Mouse (Mus musculus) heart, embryonic 15.5 days (tissue): ENCODE measurements around the gene Tifab. TPM values are rescaled to one million over a fixed set of nuclear protein-coding genes. Genes with fewer than 3 reads are reported as not detected.

Experiments
- ATAC-seq: fragments of 200-750 bp; cut with Nextera tagmentation; replicated peaks from 2 replicates; pipeline ENCODE4 v1.8.0; 2017; ENCODE audit warnings: low read depth, moderate TSS enrichment; ENCODE audit not compliant: insufficient number of reproducible peaks, insufficient read depth, low FRiP score
- H3K27ac ChIP-seq: fragments of 300-500 bp; sonication (generic); 2 replicates; pipeline ENCODE4 v1.5.1; 2015; ENCODE audit warnings: mild to moderate bottlenecking, inconsistent platforms
- H3K27me3 ChIP-seq: fragments of 300-500 bp; sonication (generic); 2 replicates; pipeline ENCODE4 v1.6.1; 2015; ENCODE audit warnings: inconsistent platforms
- H3K36me3 ChIP-seq: fragments of 300-500 bp; sonication (generic); 2 replicates; pipeline ENCODE4 v1.6.1; 2015; ENCODE audit warnings: mild to moderate bottlenecking, inconsistent platforms
- H3K4me1 ChIP-seq: fragments of 300-500 bp; sonication (generic); replicated peaks from 2 replicates; pipeline ENCODE4 v1.6.1; 2015; ENCODE audit warnings: inconsistent platforms
- H3K4me2 ChIP-seq: fragments of 300-500 bp; sonication (generic); 2 replicates; pipeline ENCODE4 v1.6.1; 2015; ENCODE audit warnings: inconsistent platforms, mild to moderate bottlenecking, moderate library complexity
- H3K4me3 ChIP-seq: fragments of 300-500 bp; sonication (generic); 2 replicates; pipeline ENCODE4 v1.5.1; 2015; ENCODE audit warnings: mild to moderate bottlenecking, inconsistent platforms
- H3K9ac ChIP-seq: fragments of 300-500 bp; sonication (generic); 2 replicates; pipeline ENCODE4 v1.6.1; 2015; ENCODE audit warnings: mild to moderate bottlenecking, inconsistent platforms
- H3K9me3 ChIP-seq: fragments of 300-500 bp; sonication (generic); replicated peaks from 2 replicates; pipeline ENCODE4 v1.6.1; 2016; ENCODE audit warnings: inconsistent platforms
- WGBS: fragments of 180-500 bp; shearing (Covaris S2); methylation state at CpG from one replicate; pipeline ENCODE4 v1.1.7; 2015; ENCODE audit warnings: mixed read lengths; 5-methylcytosine and 5-hydroxymethylcytosine counted together
- polyA plus RNA-seq: library from polyadenylated mRNA; unstranded; fragments of >200 nt; fragmentation: Nextera tagmentation; extraction: Ambion mirVana; gene quantifications from 2 replicates; pipeline ENCODE4 v1.2.1, GENCODE M21; 2015

Gene Tifab
- polyA plus RNA-seq, 1 experiment from 2014 or later = 1.3 TPM

GRCm38 (mm10) chr13:56175848-56176247 lies 2.8 kb downstream of the Tifab start:
- no peaks in the 10 kb centered on the region for H3K36me3 ChIP-seq
- H3K9ac ChIP-seq = no peak overlapping the region
- WGBS = 75% methylated on average over 4 of the region's 4 CpGs
- H3K4me1 ChIP-seq = peaks cover 4% of the 10 kb centered on the region; the same call in 1 of the 2 replicates
- peaks cover 4% of the 10 kb centered on the region; the same call in 1 of the 2 replicates for H3K27me3 ChIP-seq
- H3K9me3 ChIP-seq = no peaks in the 10 kb centered on the region
- H3K4me2 ChIP-seq = no peak overlapping the region
- no peak overlapping the region for H3K27ac ChIP-seq
- no peak for ATAC-seq
- H3K4me3 ChIP-seq = no peak overlapping the region

GRCm38 (mm10) chr13:56172901-56173545 lies 5.7 kb downstream of the Tifab start:
- Histone ChIP-seq H3K36me3 (no peaks in the 10 kb centered on the region), H3K9ac (no peak overlapping the region), H3K4me1 (peaks cover 7% of the 10 kb centered on the region), H3K4me2 (no peak overlapping the region), H3K4me3 (no peak overlapping the region), H3K9me3 (no peaks in the 10 kb centered on the region), H3K27ac (no peak overlapping the region), H3K27me3 (0 out of 2 replicates have a peak, but pooled peaks cover 14% of the 10 kb centered on the region)
- 42% methylated on average over 7 of the region's 7 CpGs for WGBS
- no peak for ATAC-seq

- Histone ChIP-seq H3K4me3 (no peak overlapping the region), H3K36me3 (no peaks in the 10 kb centered on the region), H3K4me1 (peaks cover 13% of the 10 kb centered on the region), H3K9ac (no peak overlapping the region), H3K27ac (no peak overlapping the region), H3K4me2 (no peak overlapping the region), H3K27me3 (0 out of 2 replicates have a peak, but pooled peaks cover 14% of the 10 kb centered on the region), H3K9me3 (no peaks in the 10 kb centered on the region)
- no peak for ATAC-seq
- 76% methylated on average over 7 of the region's 7 CpGs for WGBS
These were observed 6.6 kb downstream of the Tifab start for GRCm38 (mm10) chr13:56172106-56172505.

- Histone ChIP-seq H3K27me3 (0 out of 2 replicates have a peak, but pooled peaks cover 14% of the 10 kb centered on the region), H3K36me3 (no peaks in the 10 kb centered on the region), H3K4me1 (peaks cover 23% of the 10 kb centered on the region), H3K4me2 (no peak overlapping the region), H3K9me3 (no peaks in the 10 kb centered on the region), H3K27ac (no peak overlapping the region), H3K9ac (no peak overlapping the region), H3K4me3 (no peak overlapping the region)
- no peak for ATAC-seq
- 53% methylated on average over 3 of the region's 3 CpGs for WGBS
These were observed 10.3 kb downstream of the Tifab start for GRCm38 (mm10) chr13:56168403-56168781.

GRCm38 (mm10) chr13:56167446-56168402 lies 11.0 kb downstream of the Tifab start:
- H3K4me2 ChIP-seq = peak overlapping the region; percentile 13; the same call in 1 of the 2 replicates
- H3K36me3 ChIP-seq = no peaks in the 10 kb centered on the region
- 22% methylated on average over 13 of the region's 14 CpGs for WGBS
- 0 out of 2 replicates have a peak, but pooled peaks cover 14% of the 10 kb centered on the region for H3K27me3 ChIP-seq
- H3K27ac ChIP-seq = no peak overlapping the region
- H3K9me3 ChIP-seq = no peaks in the 10 kb centered on the region
- peaks cover 26% of the 10 kb centered on the region for H3K4me1 ChIP-seq
- peak; percentile 20; the same call in 1 of the 2 replicates for ATAC-seq
- H3K9ac ChIP-seq = no peak overlapping the region
- no peak overlapping the region for H3K4me3 ChIP-seq

GRCm38 (mm10) chr13:56165561-56165960 lies 13.1 kb downstream of the Tifab start:
- WGBS = 85% methylated on average over 11 of the region's 11 CpGs
- no peak overlapping the region for H3K9ac ChIP-seq
- no peak overlapping the region for H3K4me2 ChIP-seq
- no peak overlapping the region for H3K27ac ChIP-seq
- 0 out of 2 replicates have a peak, but pooled peaks cover 7% of the 10 kb centered on the region for H3K27me3 ChIP-seq
- no peak for ATAC-seq
- no peaks in the 10 kb centered on the region for H3K36me3 ChIP-seq
- H3K9me3 ChIP-seq = no peaks in the 10 kb centered on the region
- peaks cover 26% of the 10 kb centered on the region for H3K4me1 ChIP-seq
- no peak overlapping the region for H3K4me3 ChIP-seq

GRCm38 (mm10) chr13:56164372-56164771 lies 14.3 kb downstream of the Tifab start:
- Histone ChIP-seq H3K4me1 (peaks cover 36% of the 10 kb centered on the region), H3K9me3 (no peaks in the 10 kb centered on the region), H3K4me3 (no peak overlapping the region), H3K27me3 (0 out of 2 replicates have a peak, but pooled peaks cover 2% of the 10 kb centered on the region), H3K4me2 (no peak overlapping the region), H3K9ac (no peak overlapping the region), H3K27ac (0 out of 2 replicates have a peak overlapping the region, but pooled peaks have one; percentile 35), H3K36me3 (no peaks in the 10 kb centered on the region)
- WGBS = 86% methylated on average over 3 of the region's 3 CpGs
- ATAC-seq = no peak

GRCm38 (mm10) chr13:56163751-56164150 lies 14.9 kb downstream of the Tifab start:
- Histone ChIP-seq H3K4me1 (peaks cover 43% of the 10 kb centered on the region), H3K4me3 (no peak overlapping the region), H3K9ac (no peak overlapping the region), H3K4me2 (no peak overlapping the region), H3K27me3 (no peaks in the 10 kb centered on the region), H3K9me3 (no peaks in the 10 kb centered on the region), H3K27ac (peak overlapping the region; percentile 35), H3K36me3 (no peaks in the 10 kb centered on the region)
- ATAC-seq = peak; percentile 50
- WGBS = 19% methylated on average over 6 of the region's 6 CpGs

- WGBS = 69% methylated on average over 6 of the region's 6 CpGs
- Histone ChIP-seq H3K4me3 (no peak overlapping the region), H3K4me1 (peaks cover 38% of the 10 kb centered on the region), H3K27ac (no peak overlapping the region), H3K27me3 (no peaks in the 10 kb centered on the region), H3K9me3 (no peaks in the 10 kb centered on the region), H3K36me3 (no peaks in the 10 kb centered on the region), H3K4me2 (no peak overlapping the region), H3K9ac (no peak overlapping the region)
- no peak for ATAC-seq
These were observed 15.8 kb downstream of the Tifab start for GRCm38 (mm10) chr13:56162859-56163258.

- H3K27me3 ChIP-seq = no peaks in the 10 kb centered on the region
- H3K27ac ChIP-seq = peak overlapping the region; percentile 48; the same call in 1 of the 2 replicates
- no peak overlapping the region for H3K4me3 ChIP-seq
- H3K4me2 ChIP-seq = peak overlapping the region; percentile 31
- no peaks in the 10 kb centered on the region for H3K36me3 ChIP-seq
- no peak overlapping the region for H3K9ac ChIP-seq
- H3K4me1 ChIP-seq = peaks cover 43% of the 10 kb centered on the region
- 43% methylated on average over 17 of the region's 17 CpGs for WGBS
- ATAC-seq = no peak
- no peaks in the 10 kb centered on the region for H3K9me3 ChIP-seq
These were observed 18.9 kb downstream of the Tifab start for GRCm38 (mm10) chr13:56159614-56160363.
